Mouse (Mus musculus) limb, embryonic 15.5 days (tissue): Measurements from ENCODE around the gene Hnf4a. TPM values are rescaled to one million over a fixed set of nuclear protein-coding genes. Genes with fewer than 3 reads are reported as not detected.
"Not testable (repeated sequence)": the region's sequence is repeated elsewhere in the genome, so short reads cannot be mapped to it uniquely, and the experiment has no call there.

Experiments
- ATAC-seq: fragments of 200-750 bp; cut with Nextera tagmentation; 2 replicates; pipeline ENCODE4 v1.8.0; 2017; ENCODE audit warnings: low read depth, moderate TSS enrichment; ENCODE audit not compliant: insufficient number of reproducible peaks, low FRiP score, low TSS enrichment
- H3K27ac ChIP-seq: fragments of 300-500 bp; sonication (generic); 2 replicates; pipeline ENCODE4 v1.5.1; 2015; ENCODE audit warnings: moderate library complexity, mild to moderate bottlenecking, inconsistent platforms
- H3K27me3 ChIP-seq: fragments of 300-500 bp; sonication (generic); 2 replicates; pipeline ENCODE4 v1.6.1; 2015; ENCODE audit warnings: inconsistent platforms
- H3K36me3 ChIP-seq: fragments of 300-500 bp; sonication (generic); 2 replicates; pipeline ENCODE4 v1.6.1; 2015; ENCODE audit warnings: inconsistent platforms
- H3K4me1 ChIP-seq: fragments of 300-500 bp; sonication (generic); 2 replicates; pipeline ENCODE4 v1.6.1; 2015; ENCODE audit warnings: inconsistent platforms
- H3K4me2 ChIP-seq: fragments of 300-500 bp; sonication (generic); 2 replicates; pipeline ENCODE4 v1.6.1; 2015; ENCODE audit warnings: mild to moderate bottlenecking, inconsistent platforms
- H3K4me3 ChIP-seq: fragments of 300-500 bp; sonication (generic); 2 replicates; pipeline ENCODE4 v1.5.1; 2015; ENCODE audit warnings: mild to moderate bottlenecking, inconsistent platforms
- H3K9ac ChIP-seq: fragments of 300-500 bp; sonication (generic); 2 replicates; pipeline ENCODE4 v1.6.1; 2015; ENCODE audit warnings: inconsistent platforms
- H3K9me3 ChIP-seq: fragments of 300-500 bp; sonication (generic); 2 replicates; pipeline ENCODE4 v1.6.1; 2016; ENCODE audit warnings: inconsistent platforms
- WGBS: fragments of 180-500 bp; shearing (Covaris S2); methylation state at CpG from one replicate; pipeline ENCODE4 v1.1.7; 2015; 5-methylcytosine and 5-hydroxymethylcytosine counted together
- polyA plus RNA-seq: library from polyadenylated mRNA; unstranded; fragments of >200 nt; fragmentation: Nextera tagmentation; extraction: Ambion mirVana; gene quantifications from 2 replicates; pipeline ENCODE4 v1.2.1, GENCODE M21; 2015

Gene Hnf4a
- polyA plus RNA-seq: 0.04 and 0.06 TPM in 2 replicates

DNA sequence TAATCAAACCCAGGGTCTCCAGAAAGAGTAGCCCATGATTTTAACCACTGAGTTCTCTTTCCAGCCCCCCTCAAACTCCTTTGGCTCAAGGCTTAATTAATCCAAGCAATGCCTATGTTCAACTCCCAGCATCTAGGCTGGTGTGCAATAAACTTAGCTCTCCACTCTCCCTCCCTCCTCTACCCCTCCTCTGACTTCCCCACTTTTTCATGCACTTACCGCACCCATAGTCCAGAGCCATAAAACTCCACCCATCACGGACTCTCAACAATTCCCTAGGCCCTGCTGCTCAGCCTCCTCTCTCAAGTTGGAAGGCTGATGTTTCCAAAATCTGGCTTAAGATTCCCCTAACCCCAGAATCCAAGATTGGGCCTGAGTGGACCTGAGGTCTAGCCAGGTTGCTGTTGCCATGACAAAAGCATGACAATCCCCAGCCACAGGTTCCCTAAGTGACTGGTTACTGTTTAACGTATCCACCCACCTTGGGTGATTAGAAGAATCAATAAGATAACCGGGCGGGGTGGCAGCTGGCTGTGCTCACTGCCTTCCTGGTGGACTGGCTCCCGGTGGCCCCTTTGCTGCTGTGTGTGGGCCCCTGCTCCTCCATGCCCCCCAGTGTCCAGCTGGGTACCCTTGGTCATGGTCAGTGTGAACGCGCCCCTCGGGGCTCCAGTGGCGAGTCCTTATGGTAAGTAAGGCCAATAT lies at the start of gene Hnf4a:
TSS of gene Hnf4a (plus strand) at position 509 of the 705 bp plus-strand sequence.
- no peak within 1 kb of the TSS for H3K27ac ChIP-seq
- no peaks in the 10 kb centered on the region for H3K36me3 ChIP-seq
- H3K4me2 ChIP-seq: no peak within 1 kb of the TSS

GRCm38 (mm10) chr2:163458539-163459265 lies 47.9 kb upstream of the Hnf4a start:
- peaks cover 24% of the 10 kb centered on the region for H3K27me3 ChIP-seq
- no peak overlapping the region for H3K9ac ChIP-seq
- ATAC-seq: no peak
- no peak overlapping the region for H3K4me3 ChIP-seq
- H3K4me1 ChIP-seq: no peaks in the 10 kb centered on the region
- H3K36me3 ChIP-seq: no peaks in the 10 kb centered on the region
- no peak overlapping the region for H3K4me2 ChIP-seq
- H3K27ac ChIP-seq: no peak overlapping the region
- WGBS: 49% methylated on average over 27 of the region's 27 CpGs
- no peaks in the 10 kb centered on the region for H3K9me3 ChIP-seq

More for the DNA sequence above, at the start of gene Hnf4a:
- Histone ChIP-seq H3K9ac (no peak within 1 kb of the TSS), H3K4me3 (no peak within 1 kb of the TSS), H3K4me1 (no peaks in the 10 kb centered on the region), H3K9me3 (no peaks in the 10 kb centered on the region), H3K27me3 (no peaks in the 10 kb centered on the region; the same call in 1 of the 2 replicates)
- WGBS: 85% methylated on average over 10 of the region's 10 CpGs
- no peak for ATAC-seq

DNA sequence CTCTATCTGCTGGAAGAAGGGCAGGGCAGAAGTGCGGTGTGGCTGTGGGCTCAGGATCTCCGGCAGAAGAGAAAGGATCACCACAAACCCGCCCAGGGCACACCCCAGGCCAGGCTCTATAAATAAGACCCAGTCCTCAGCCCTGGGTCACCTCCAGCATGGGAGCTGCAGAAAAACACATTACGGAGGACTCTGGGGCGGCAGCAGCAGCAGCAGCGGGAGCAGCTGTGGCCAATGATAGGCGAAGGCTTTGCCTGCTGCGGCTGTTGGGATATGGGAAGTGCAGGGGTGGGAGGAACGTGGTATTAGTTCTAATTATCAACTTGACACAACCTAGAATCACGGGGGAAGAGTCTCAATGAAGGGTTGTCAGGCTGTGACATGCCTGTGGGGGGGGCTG lies 47.2 kb upstream of the Hnf4a start:
- H3K9ac ChIP-seq: no peak overlapping the region
- no peaks in the 10 kb centered on the region for H3K9me3 ChIP-seq
- no peaks in the 10 kb centered on the region for H3K4me1 ChIP-seq
- ATAC-seq: no peak
- H3K27me3 ChIP-seq: peaks cover 24% of the 10 kb centered on the region
- H3K36me3 ChIP-seq: no peaks in the 10 kb centered on the region
- no peak overlapping the region for H3K4me2 ChIP-seq
- no peak overlapping the region for H3K27ac ChIP-seq
- WGBS: 39% methylated on average over 10 of the region's 10 CpGs
- no peak overlapping the region for H3K4me3 ChIP-seq

DNA sequence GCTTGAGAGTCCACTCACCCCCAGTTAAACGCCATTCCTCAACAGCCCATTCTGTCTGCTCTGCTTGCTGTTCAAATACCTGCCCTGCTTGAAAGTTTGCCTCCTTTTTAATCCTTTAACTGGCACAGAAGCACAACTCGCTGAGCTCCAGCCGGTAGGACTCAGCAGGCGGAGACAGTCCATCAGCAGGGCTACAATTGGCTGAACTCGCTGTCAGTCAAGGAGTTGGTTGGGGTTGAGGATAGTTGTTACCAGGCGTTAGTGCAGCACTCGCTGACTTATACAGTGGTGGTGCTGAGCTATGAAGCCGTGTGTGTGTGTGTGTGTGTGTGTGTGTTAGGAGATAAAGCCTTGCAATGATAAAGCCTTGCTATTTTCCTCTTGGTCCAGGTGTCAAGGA lies 46.0 kb upstream of the Hnf4a start:
- H3K9me3 ChIP-seq: no peaks in the 10 kb centered on the region
- H3K9ac ChIP-seq: no peak overlapping the region
- peaks cover 24% of the 10 kb centered on the region for H3K27me3 ChIP-seq
- H3K27ac ChIP-seq: no peak overlapping the region
- H3K4me3 ChIP-seq: no peak overlapping the region
- no peak overlapping the region for H3K4me2 ChIP-seq
- 0 out of 2 replicates have a peak, but pooled peaks cover under 1% of the 10 kb centered on the region for H3K36me3 ChIP-seq
- H3K4me1 ChIP-seq: no peaks in the 10 kb centered on the region
- ATAC-seq: no peak
- 88% methylated on average over 8 of the region's 8 CpGs for WGBS

- H3K27ac ChIP-seq, H3K9ac ChIP-seq, H3K4me2 ChIP-seq, H3K9me3 ChIP-seq, H3K4me1 ChIP-seq, H3K4me3 ChIP-seq, ATAC-seq, H3K36me3 ChIP-seq: not testable (repeated sequence)
- WGBS: 93% methylated on average over 9 of the region's 9 CpGs
- H3K27me3 ChIP-seq: peaks cover 24% of the 10 kb centered on the region
These were observed 45.3 kb upstream of the Hnf4a start for GRCm38 (mm10) chr2:163461307-163461706.

- Histone ChIP-seq H3K9me3 (no peaks in the 10 kb centered on the region), H3K4me1 (no peaks in the 10 kb centered on the region), H3K4me2 (no peak overlapping the region), H3K36me3 (peaks cover 11% of the 10 kb centered on the region; the same call in 1 of the 2 replicates), H3K9ac (no peak overlapping the region), H3K27me3 (peaks cover 24% of the 10 kb centered on the region), H3K4me3 (no peak overlapping the region), H3K27ac (no peak overlapping the region)
- 85% methylated on average over 5 of the region's 5 CpGs for WGBS
- ATAC-seq: no peak
These were observed 44.2 kb upstream of the Hnf4a start for GRCm38 (mm10) chr2:163462386-163462785.

DNA sequence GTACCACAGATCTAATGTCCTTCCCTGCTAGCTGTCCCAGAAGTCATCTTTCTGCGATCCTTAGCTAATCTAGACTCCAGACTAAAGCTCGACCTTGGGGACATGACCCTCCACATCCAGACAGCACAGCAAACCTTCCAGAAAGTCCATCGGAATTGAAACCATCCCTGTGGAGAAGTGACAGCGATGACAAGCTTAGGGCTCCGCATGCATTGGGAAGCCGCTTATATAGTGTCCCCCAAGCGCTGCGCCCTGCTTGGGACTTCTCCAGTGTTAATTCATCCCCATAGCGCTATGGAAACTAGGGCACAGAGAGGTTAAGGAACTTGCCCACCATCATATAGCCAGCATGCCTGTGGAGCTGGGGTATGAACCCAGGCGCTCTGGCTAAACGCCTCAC lies 43.8 kb upstream of the Hnf4a start:
- no peak overlapping the region for H3K27ac ChIP-seq
- WGBS: 73% methylated on average over 11 of the region's 11 CpGs
- H3K36me3 ChIP-seq: peaks cover 15% of the 10 kb centered on the region; the same call in 1 of the 2 replicates
- H3K27me3 ChIP-seq: peaks cover 21% of the 10 kb centered on the region
- no peak overlapping the region for H3K4me2 ChIP-seq
- H3K4me1 ChIP-seq: no peaks in the 10 kb centered on the region
- H3K4me3 ChIP-seq: no peak overlapping the region
- no peak overlapping the region for H3K9ac ChIP-seq
- no peaks in the 10 kb centered on the region for H3K9me3 ChIP-seq
- ATAC-seq: no peak

DNA sequence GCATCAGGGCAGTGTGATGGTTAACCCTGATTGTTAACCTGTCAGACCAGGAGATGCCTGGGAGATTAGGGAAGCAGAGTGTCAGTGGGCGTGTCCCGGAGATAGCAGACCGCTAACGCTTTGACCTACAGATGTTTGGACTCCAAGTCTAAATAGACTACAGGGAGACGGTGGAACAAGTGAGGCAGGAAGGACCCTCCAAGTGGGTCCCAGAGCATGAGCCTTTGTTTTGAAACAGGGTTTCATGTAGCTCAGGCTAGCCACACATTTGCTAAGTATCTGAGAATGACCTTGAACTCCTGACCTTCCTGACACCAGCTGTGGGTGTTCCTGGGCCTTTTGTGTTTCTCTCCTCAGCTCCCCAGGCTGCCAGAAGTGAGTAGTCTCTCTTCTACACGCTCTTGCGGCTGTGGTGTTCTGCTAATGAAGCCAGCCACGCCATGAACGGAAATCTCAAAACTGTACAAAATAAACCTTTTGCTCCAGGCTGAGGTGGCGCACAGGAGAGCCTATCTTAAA lies 43.3 kb upstream of the Hnf4a start:
- 53% methylated on average over 10 of the region's 10 CpGs for WGBS
- Histone ChIP-seq H3K4me3 (no peak overlapping the region), H3K27me3 (peaks cover 16% of the 10 kb centered on the region), H3K9me3 (no peaks in the 10 kb centered on the region), H3K9ac (no peak overlapping the region), H3K36me3 (peaks cover 20% of the 10 kb centered on the region), H3K27ac (no peak overlapping the region), H3K4me2 (no peak overlapping the region), H3K4me1 (no peaks in the 10 kb centered on the region)
- ATAC-seq: no peak

DNA sequence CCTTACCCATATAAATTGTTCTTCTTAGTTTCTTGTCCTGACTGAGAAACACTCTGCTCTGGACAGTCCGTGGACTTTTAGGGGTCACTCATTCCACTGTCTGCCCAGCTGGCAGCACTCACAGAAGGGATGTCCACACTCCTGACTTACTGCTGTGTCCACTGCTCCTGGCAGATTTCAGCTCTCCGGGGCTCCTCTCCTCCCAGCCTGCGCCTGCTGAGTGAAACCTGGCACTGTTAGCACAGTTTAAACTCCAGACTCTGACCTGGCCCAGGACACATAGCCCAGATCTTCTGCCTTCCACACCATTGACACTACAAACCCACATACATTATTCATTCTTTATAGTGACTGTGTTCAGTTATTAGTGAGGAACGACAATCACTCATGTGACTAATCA lies 42.6 kb upstream of the Hnf4a start:
- Histone ChIP-seq H3K27ac (no peak overlapping the region), H3K9me3 (no peaks in the 10 kb centered on the region), H3K9ac (no peak overlapping the region), H3K4me2 (no peak overlapping the region), H3K36me3 (peaks cover 27% of the 10 kb centered on the region), H3K4me3 (no peak overlapping the region), H3K4me1 (no peaks in the 10 kb centered on the region), H3K27me3 (peaks cover 9% of the 10 kb centered on the region)
- 66% methylated on average over 4 of the region's 4 CpGs for WGBS
- ATAC-seq: no peak

- no peaks in the 10 kb centered on the region for H3K9me3 ChIP-seq
- H3K36me3 ChIP-seq: peaks cover 33% of the 10 kb centered on the region
- no peak overlapping the region for H3K9ac ChIP-seq
- no peak overlapping the region for H3K4me3 ChIP-seq
- no peak overlapping the region for H3K4me2 ChIP-seq
- H3K27me3 ChIP-seq: 0 out of 2 replicates have a peak, but pooled peaks cover 3% of the 10 kb centered on the region
- WGBS: 63% methylated on average over 6 of the region's 6 CpGs
- H3K4me1 ChIP-seq: no peaks in the 10 kb centered on the region
- H3K27ac ChIP-seq: no peak overlapping the region
- no peak for ATAC-seq
These were observed 42.0 kb upstream of the Hnf4a start for GRCm38 (mm10) chr2:163464562-163464961.

DNA sequence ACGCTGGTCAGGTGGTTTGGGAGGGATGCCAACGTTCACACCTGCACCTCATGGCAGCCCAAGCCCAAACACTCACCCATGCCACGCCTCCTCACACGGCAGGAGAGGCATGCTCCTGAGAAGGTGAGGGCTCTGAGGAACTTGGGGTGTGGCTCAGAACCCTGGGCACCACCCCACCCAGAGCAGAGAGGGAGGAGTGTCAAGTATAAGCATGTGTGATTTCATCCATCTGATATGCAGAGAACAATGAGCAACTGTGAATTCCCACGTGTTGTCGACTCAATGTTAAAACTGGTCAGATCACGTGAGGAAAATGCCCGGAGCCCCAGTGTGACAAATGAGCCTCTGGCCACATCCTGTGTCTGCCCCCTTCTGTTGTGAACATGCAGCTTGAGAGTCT lies 39.8 kb upstream of the Hnf4a start:
- Histone ChIP-seq H3K4me2 (no peak overlapping the region), H3K4me3 (no peak overlapping the region), H3K9ac (no peak overlapping the region), H3K27ac (no peak overlapping the region), H3K9me3 (no peaks in the 10 kb centered on the region), H3K36me3 (peaks cover 36% of the 10 kb centered on the region), H3K27me3 (no peaks in the 10 kb centered on the region), H3K4me1 (peaks cover 9% of the 10 kb centered on the region)
- 62% methylated on average over 8 of the region's 8 CpGs for WGBS
- ATAC-seq: no peak

DNA sequence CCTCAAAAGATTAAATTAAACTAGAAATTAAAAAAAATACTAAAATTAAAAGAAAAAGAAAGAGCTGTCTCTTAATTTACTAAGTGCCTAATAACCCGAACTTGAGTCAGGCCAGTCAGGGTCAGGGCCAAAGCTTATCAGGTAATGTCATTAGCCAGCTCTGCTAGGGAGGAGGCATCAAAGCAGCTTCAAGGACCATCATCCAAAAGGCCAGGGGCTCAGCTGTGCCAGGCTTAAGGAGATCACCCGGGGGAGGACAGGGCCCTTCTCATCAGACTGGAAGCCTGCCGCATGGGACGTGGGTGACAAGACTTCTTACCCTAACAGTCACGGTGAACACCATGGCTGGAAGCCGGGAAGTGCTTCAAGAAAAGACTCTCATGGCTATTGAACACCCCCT lies 39.0 kb upstream of the Hnf4a start:
- ATAC-seq: no peak
- H3K4me2 ChIP-seq: no peak overlapping the region
- no peak overlapping the region for H3K4me3 ChIP-seq
- peaks cover 36% of the 10 kb centered on the region for H3K36me3 ChIP-seq
- H3K27ac ChIP-seq: no peak overlapping the region
- no peaks in the 10 kb centered on the region for H3K9me3 ChIP-seq
- H3K27me3 ChIP-seq: no peaks in the 10 kb centered on the region
- no peak overlapping the region for H3K9ac ChIP-seq
- 91% methylated on average over 6 of the region's 6 CpGs for whole genome bisulfite sequencing
- H3K4me1 ChIP-seq: peaks cover 11% of the 10 kb centered on the region
